Mouse (Mus musculus) retina, postnatal 7 days (tissue): ENCODE measurements around the gene Lyg1.
A peak's percentile ranks its signal among the peaks of the same experiment; 100 is the strongest.
"Not testable (repeated sequence)": the region's sequence is repeated elsewhere in the genome, so short reads cannot be mapped to it uniquely, and the experiment has no call there.

ENCODE experiments used
- DNase-seq: peaks from one replicate; pipeline ENCODE4 v3.0.0-alpha.2; 2012; ENCODE audit warnings: low read depth, low spot score

Gene Lyg1

GRCm38 (mm10) chr1:37957659-37958058, at the start of gene Lyg1:
Gene Lyg1 (minus strand): TSS chr1:37957759.
- DNase-seq, result no peak

- DNase-seq, result no peak
These were observed 49.2 kb upstream of the Lyg1 start for GRCm38 (mm10) chr1:38006741-38007140.

GRCm38 (mm10) chr1:38003046-38003445, 45.5 kb upstream of the Lyg1 start:
- no peak for DNase-seq

GRCm38 (mm10) chr1:38001956-38002355, 44.4 kb upstream of the Lyg1 start:
- DNase-seq, result no peak

DNA sequence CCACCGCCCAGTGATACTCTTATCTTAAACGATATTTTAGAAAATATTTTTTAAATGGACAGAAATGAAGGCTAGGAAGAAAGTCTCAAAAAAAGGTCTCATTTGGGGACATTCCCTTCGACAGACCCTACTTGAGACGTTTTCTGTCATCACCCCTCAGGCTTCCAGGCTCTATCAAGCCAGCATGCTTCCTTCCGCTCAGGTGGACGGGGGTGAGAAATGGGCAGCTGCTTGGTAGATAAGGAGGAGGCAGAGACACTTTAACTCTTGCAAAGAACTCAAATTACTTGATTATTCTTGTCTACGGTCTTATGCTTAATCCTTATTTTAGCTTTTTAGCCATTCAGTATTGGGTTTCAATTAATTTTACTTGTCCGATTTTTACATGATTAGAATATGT, 43.3 kb upstream of the Lyg1 start:
- DNase-seq, result no peak

GRCm38 (mm10) chr1:37999552-37999951, 42.0 kb upstream of the Lyg1 start:
- DNase-seq, result no peak

- no peak for DNase-seq
These were observed 41.0 kb upstream of the Lyg1 start for GRCm38 (mm10) chr1:37998371-37999199.

GRCm38 (mm10) chr1:37997867-37998266, 40.3 kb upstream of the Lyg1 start, which contains the start of the genes Txndc9 and Eif5b:
Gene Txndc9 (minus strand): TSS chr1:37997893.
Gene Eif5b (plus strand): TSS chr1:37998010.
- peak; percentile 93 for DNase-seq

- peak; percentile 97 for DNase-seq
These were observed 39.4 kb upstream of the Lyg1 start for GRCm38 (mm10) chr1:37996877-37997484.

- DNase-seq, result peak; percentile 11
These were observed 38.7 kb upstream of the Lyg1 start for GRCm38 (mm10) chr1:37996226-37996625.

GRCm38 (mm10) chr1:37987856-37988255, 30.3 kb upstream of the Lyg1 start:
- DNase-seq, result no peak

- peak; percentile 6 for DNase-seq
These were observed 28.3 kb upstream of the Lyg1 start for GRCm38 (mm10) chr1:37985764-37986323.

GRCm38 (mm10) chr1:37984326-37984725, 26.8 kb upstream of the Lyg1 start:
- no peak for DNase-seq

DNA sequence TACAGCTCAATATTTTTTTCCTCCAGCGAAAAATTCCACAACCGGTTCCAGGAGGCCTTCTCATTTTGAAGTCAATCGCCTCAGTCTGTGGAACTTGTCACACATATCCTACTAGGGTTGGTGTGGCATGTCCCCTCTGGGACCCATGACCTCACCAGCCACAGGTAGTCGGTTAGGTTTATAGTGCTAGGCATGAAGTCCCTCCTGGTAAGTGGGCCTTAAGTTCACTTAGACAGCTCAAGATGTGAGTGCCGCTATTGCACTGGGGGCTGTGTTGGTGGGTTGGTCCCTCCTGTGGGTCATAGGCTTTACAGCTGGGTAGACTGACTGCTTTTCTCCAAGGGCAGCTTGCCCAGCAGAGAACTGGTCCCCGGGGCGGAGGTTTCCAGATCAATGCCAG, 19.7 kb upstream of the Lyg1 start:
- no peak for DNase-seq

GRCm38 (mm10) chr1:37976666-37977065, 19.1 kb upstream of the Lyg1 start:
- DNase-seq, result not testable (repeated sequence)

- no peak for DNase-seq
These were observed 14.0 kb upstream of the Lyg1 start for GRCm38 (mm10) chr1:37971520-37971919.

GRCm38 (mm10) chr1:37968746-37969145, 11.2 kb upstream of the Lyg1 start:
- DNase-seq, result no peak

DNA sequence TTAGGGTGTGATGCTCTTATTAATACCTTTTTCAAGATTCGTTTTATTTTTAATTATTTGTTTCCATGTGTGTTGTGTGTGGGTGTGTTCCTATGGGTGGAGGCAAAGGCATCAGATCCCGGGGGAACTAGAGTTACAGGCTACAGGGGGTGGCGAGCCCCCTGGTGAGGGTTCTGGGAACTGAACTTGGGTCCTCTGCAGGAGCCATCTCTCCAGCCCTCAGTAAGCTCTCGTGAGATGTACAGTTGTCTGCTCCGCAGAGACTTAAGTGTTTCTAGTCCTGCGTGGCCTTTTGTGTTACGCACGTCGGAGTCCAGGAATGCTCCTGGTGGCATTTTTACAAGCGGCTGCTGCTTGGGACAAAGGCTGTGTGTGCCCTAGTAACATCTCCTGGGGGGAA, 8.0 kb upstream of the Lyg1 start:
- no peak for DNase-seq

GRCm38 (mm10) chr1:37959486-37959885, 1.9 kb upstream of the Lyg1 start:
- no peak for DNase-seq

GRCm38 (mm10) chr1:37958516-37958915, 957 bp upstream of the Lyg1 start:
- no peak for DNase-seq

- DNase-seq, result no peak
These were observed 698 bp downstream of the Lyg1 start for GRCm38 (mm10) chr1:37956690-37957431.

DNA sequence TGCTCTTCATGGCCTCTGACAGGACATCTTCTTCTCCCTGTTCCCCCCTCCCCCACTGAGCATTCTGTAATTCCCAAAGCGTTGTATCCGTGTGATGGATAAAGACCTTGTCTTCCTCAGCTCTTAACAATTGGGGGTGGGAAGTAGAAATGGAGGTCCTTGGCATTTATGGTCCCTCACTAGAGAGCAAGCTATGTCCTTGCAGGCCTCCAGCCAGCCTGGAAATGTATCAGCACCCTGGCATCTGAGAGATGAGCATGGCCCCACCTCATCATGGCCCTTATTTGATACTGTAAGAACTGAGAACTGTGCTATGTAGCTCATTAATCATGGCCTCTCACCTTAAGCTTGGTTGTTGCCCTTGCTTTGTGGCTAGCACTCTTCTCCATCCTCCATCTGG, 2.3 kb downstream of the Lyg1 start:
- no peak for DNase-seq
